Mouse (Mus musculus) heart, adult 2 months (tissue): ENCODE results near the gene Crebrf. TPM values are rescaled to one million over a fixed set of nuclear protein-coding genes. Genes with fewer than 3 reads are reported as not detected.

Source experiments
- DNase-seq, 2 experiments: peaks; one replicate each; pipeline ENCODE4 v3.0.0; 2021
- H3K27ac ChIP-seq: fragments of 200-600 bp; 2 replicates; pipeline ENCODE4 v1.8.1; 2022
- H3K27me3 ChIP-seq: fragments of 200-500 bp; 2 replicates; pipeline ENCODE4 v1.6.1; 2012; ENCODE audit warnings: mild to moderate bottlenecking, low read length, inconsistent platforms, mixed read lengths; ENCODE audit not compliant: control insufficient read depth, insufficient read depth
- H3K36me3 ChIP-seq: fragments of 200-500 bp; 2 replicates; pipeline ENCODE4 v1.6.1; 2012; ENCODE audit warnings: low read length, inconsistent platforms; ENCODE audit not compliant: control insufficient read depth, insufficient read depth
- H3K4me1 ChIP-seq: fragments of 200-500 bp; 2 replicates; pipeline ENCODE4 v1.6.1; 2011; ENCODE audit warnings: low read length; ENCODE audit not compliant: control insufficient read depth, insufficient read depth
- H3K4me3 ChIP-seq: fragments of 200-600 bp; 2 replicates; pipeline ENCODE4 v1.8.1; 2022
- H3K79me2 ChIP-seq: fragments of 200-500 bp; replicated peaks from 2 replicates; pipeline ENCODE4 v1.6.1; 2012; ENCODE audit warnings: mild to moderate bottlenecking, inconsistent platforms, low read length, moderate library complexity, mixed read lengths; ENCODE audit not compliant: control insufficient read depth, insufficient read depth
- H3K9ac ChIP-seq: fragments of 200-500 bp; 2 replicates; pipeline ENCODE4 v1.6.1; 2012; ENCODE audit warnings: low read depth, mild to moderate bottlenecking, control low read depth, inconsistent platforms, low read length, mixed read lengths
- CTCF ChIP-seq: fragments of 200-600 bp; IDR thresholded peaks from 2 replicates; pipeline ENCODE4 v1.8.1; 2022; ENCODE audit warnings: antibody characterized with exemption, mild to moderate bottlenecking, moderate library complexity
- EP300 ChIP-seq: fragments of 200-500 bp; IDR thresholded peaks from 2 replicates; pipeline ENCODE4 v1.6.1; 2011; ENCODE audit warnings: low read depth, low read length, control low read depth; ENCODE audit not compliant: insufficient read depth
- POLR2A ChIP-seq: fragments of 200-500 bp; IDR thresholded peaks from 2 replicates; pipeline ENCODE4 v1.6.1; 2011; ENCODE audit warnings: mild to moderate bottlenecking, low read depth, low read length, control low read depth; ENCODE audit not compliant: insufficient read depth
- WGBS: fragments of 180-500 bp; shearing (Covaris S2); methylation state at CpG from one replicate; pipeline ENCODE4 v1.1.7; 2018; 5-methylcytosine and 5-hydroxymethylcytosine counted together
- intact Hi-C: fragments of 180-260 bp; cut with DNase I; formaldehyde crosslinking; loops from one replicate; pipeline ENCODE4 v1.15.1; 2025
- polyA plus RNA-seq: library from polyadenylated mRNA; depleted of rRNA; stranded (reverse); fragments of >200 nt; gene quantifications from 2 replicates; pipeline ENCODE4 v1.2.3, GENCODE M21; 2012
- total RNA-seq, 2 experiments: library from RNA; stranded (reverse); gene quantifications; 2 replicates each; pipeline ENCODE4 v1.2.3; 2021

Gene Crebrf
- total and polyA plus RNA-seq, 3 experiments, result 6.1 to 72.9 (median 63.5) TPM

- no peak for TF ChIP-seq CTCF
- no peak for TF ChIP-seq POLR2A
- TF ChIP-seq EP300, result no peak
- Histone ChIP-seq H3K4me3 (no peak overlapping the region), H3K4me1 (peaks cover 1% of the 10 kb centered on the region), H3K36me3 (peaks cover 19% of the 10 kb centered on the region), H3K9ac (no peak overlapping the region), H3K27me3 (no peaks in the 10 kb centered on the region), H3K27ac (no peak overlapping the region), H3K79me2 (peaks cover 6% of the 10 kb centered on the region; the same call in 1 of the 2 replicates)
- intact Hi-C loops, result loop anchor here (2.0 to 5.0 kb wide), 2 partner anchors 165 to 213 kb away; partner anchors contain the start of gene Phf1
- DNase-seq, result no peak
Observed at GRCm38 (mm10) chr17:26719405-26719804, 4.0 kb downstream of the Crebrf start.

GRCm38 (mm10) chr17:26721802-26722201 is 6.4 kb downstream of the Crebrf start:
- Histone ChIP-seq H3K27me3 (no peaks in the 10 kb centered on the region), H3K4me3 (no peak overlapping the region), H3K27ac (no peak overlapping the region), H3K9ac (no peak overlapping the region), H3K36me3 (peaks cover 24% of the 10 kb centered on the region), H3K4me1 (peaks cover 7% of the 10 kb centered on the region), H3K79me2 (peaks cover 8% of the 10 kb centered on the region)
- intact Hi-C loops, result loop anchor here (5.0 kb wide), 1 partner anchor 55 kb away; no protein-coding TSS in a partner anchor
- DNase-seq, result no peak
- 46% methylated on average over 2 of the region's 2 CpGs for WGBS
- no peak for TF ChIP-seq EP300
- TF ChIP-seq POLR2A, result no peak
- TF ChIP-seq CTCF, result no peak

- intact Hi-C loops, result loop anchor here (5.0 kb wide), 1 partner anchor 53 kb away; no protein-coding TSS in a partner anchor
- H3K27ac ChIP-seq, result no peak overlapping the region
- no peak for DNase-seq
- H3K36me3 ChIP-seq, result peaks cover 32% of the 10 kb centered on the region
- peaks cover 12% of the 10 kb centered on the region for H3K79me2 ChIP-seq
- no peak overlapping the region for H3K4me3 ChIP-seq
- no peaks in the 10 kb centered on the region for H3K27me3 ChIP-seq
- TF ChIP-seq EP300 (no peak), CTCF (no peak), POLR2A (no peak)
- H3K9ac ChIP-seq, result no peak overlapping the region
- WGBS, result 46% methylated on average over 1 of the region's 1 CpGs
- peaks cover 15% of the 10 kb centered on the region for H3K4me1 ChIP-seq
Observed at GRCm38 (mm10) chr17:26724790-26725189, 9.3 kb downstream of the Crebrf start.

- intact Hi-C loops, result no loop called here
- Histone ChIP-seq H3K79me2 (peaks cover 8% of the 10 kb centered on the region), H3K9ac (no peak overlapping the region), H3K27ac (no peak overlapping the region), H3K36me3 (peaks cover 27% of the 10 kb centered on the region), H3K27me3 (no peaks in the 10 kb centered on the region), H3K4me1 (peaks cover 18% of the 10 kb centered on the region), H3K4me3 (no peak overlapping the region)
- no peak for DNase-seq
- WGBS, result 51% methylated on average over 1 of the region's 1 CpGs
- TF ChIP-seq EP300 (no peak), CTCF (no peak), POLR2A (no peak)
Observed at GRCm38 (mm10) chr17:26726674-26727073, 11.2 kb downstream of the Crebrf start.

GRCm38 (mm10) chr17:26727110-26727755 is 11.8 kb downstream of the Crebrf start:
- Histone ChIP-seq H3K79me2 (peaks cover 8% of the 10 kb centered on the region), H3K4me1 (peaks cover 18% of the 10 kb centered on the region), H3K36me3 (peaks cover 23% of the 10 kb centered on the region), H3K4me3 (no peak overlapping the region), H3K27me3 (no peaks in the 10 kb centered on the region), H3K27ac (no peak overlapping the region), H3K9ac (no peak overlapping the region)
- TF ChIP-seq POLR2A, result no peak
- TF ChIP-seq CTCF, result no peak
- TF ChIP-seq EP300, result no peak
- WGBS, result 36% methylated on average over 3 of the region's 3 CpGs
- no peak for DNase-seq
- intact Hi-C loops, result no loop called here

- H3K9ac ChIP-seq, result no peak overlapping the region
- no peaks in the 10 kb centered on the region for H3K27me3 ChIP-seq
- 75% methylated on average over 4 of the region's 4 CpGs for WGBS
- no peaks in the 10 kb centered on the region for H3K4me1 ChIP-seq
- peaks cover 3% of the 10 kb centered on the region; the same call in 1 of the 2 replicates for H3K36me3 ChIP-seq
- peaks cover 3% of the 10 kb centered on the region; the same call in 1 of the 2 replicates for H3K79me2 ChIP-seq
- no peak overlapping the region for H3K27ac ChIP-seq
- DNase-seq, result no peak
- intact Hi-C loops, result no loop called here
- H3K4me3 ChIP-seq, result no peak overlapping the region
- TF ChIP-seq CTCF (no peak), EP300 (no peak), POLR2A (no peak)
Observed at GRCm38 (mm10) chr17:26742581-26742980, 27.1 kb downstream of the Crebrf start.
